Mouse (Mus musculus): Measurements from ENCODE around the gene 6820408C15Rik. TPM values are rescaled to one million over a fixed set of nuclear protein-coding genes. Genes with fewer than 3 reads are reported as not detected.

6820408C15Rik gene
- polyA plus RNA-seq, 1 experiment from 2014 or later = 0.37 TPM

- H3K4me3 ChIP-seq (ENCODE audit: low read length) = no peak overlapping the region
- no peak overlapping the region for H3K9ac ChIP-seq (ENCODE audit: low read depth, low read length)
- H3K9me3 ChIP-seq (ENCODE audit: control insufficient read depth, low read length) = no peaks in the 10 kb centered on the region
- no peak overlapping the region for H3K27ac ChIP-seq (ENCODE audit: low read depth, low read length)
- H3K36me3 ChIP-seq (ENCODE audit: control insufficient read depth, insufficient read depth, low read length) = no peaks in the 10 kb centered on the region
- H3K27me3 ChIP-seq (ENCODE audit: control insufficient read depth, insufficient read depth, low read length) = no peaks in the 10 kb centered on the region
- 30% methylated on average over 3 of the region's 3 CpGs for WGBS
- no peaks in the 10 kb centered on the region for H3K4me1 ChIP-seq (ENCODE audit: control insufficient read depth, insufficient read depth, low read length)
- no peak overlapping the region for H3K4me2 ChIP-seq (replicated peaks; ENCODE audit: low read depth, low read length)
- ATAC-seq (ENCODE audit: low FRiP score, low TSS enrichment) = no peak
Measured at GRCm38 (mm10) chr2:152472434-152472833, 57.0 kb downstream of the 6820408C15Rik start.

- Histone ChIP-seq H3K27me3 (ENCODE audit: control insufficient read depth, insufficient read depth, low read length) (no peaks in the 10 kb centered on the region), H3K27ac (ENCODE audit: low read depth, low read length) (no peak within 1 kb of the TSS), H3K4me3 (ENCODE audit: low read length) (no peak within 1 kb of the TSS), H3K9ac (ENCODE audit: low read depth, low read length) (no peak within 1 kb of the TSS), H3K4me1 (ENCODE audit: control insufficient read depth, insufficient read depth, low read length) (no peaks in the 10 kb centered on the region), H3K36me3 (ENCODE audit: control insufficient read depth, insufficient read depth, low read length) (no peaks in the 10 kb centered on the region), H3K4me2 (replicated peaks; ENCODE audit: low read depth, low read length) (no peak within 1 kb of the TSS), H3K9me3 (ENCODE audit: control insufficient read depth, low read length) (no peaks in the 10 kb centered on the region)
- WGBS = 64% methylated on average over 2 of the region's 2 CpGs
- no peak for ATAC-seq (ENCODE audit: low FRiP score, low TSS enrichment)
Measured at GRCm38 (mm10) chr2:152476763-152477162, 61.4 kb downstream of the 6820408C15Rik start, which contains the start of gene Defb20. Gene Defb20, plus strand, starts transcription at chr2:152477063.

GRCm38 (mm10) chr2:152480881-152481280, 65.5 kb downstream of the 6820408C15Rik start:
- no peak for ATAC-seq (ENCODE audit: low FRiP score, low TSS enrichment)
- WGBS = 89% methylated on average over 3 of the region's 3 CpGs
- Histone ChIP-seq H3K4me1 (ENCODE audit: control insufficient read depth, insufficient read depth, low read length) (no peaks in the 10 kb centered on the region), H3K27me3 (ENCODE audit: control insufficient read depth, insufficient read depth, low read length) (no peaks in the 10 kb centered on the region), H3K36me3 (ENCODE audit: control insufficient read depth, insufficient read depth, low read length) (no peaks in the 10 kb centered on the region), H3K27ac (ENCODE audit: low read depth, low read length) (no peak overlapping the region), H3K4me2 (replicated peaks; ENCODE audit: low read depth, low read length) (no peak overlapping the region), H3K9ac (ENCODE audit: low read depth, low read length) (no peak overlapping the region), H3K4me3 (ENCODE audit: low read length) (no peak overlapping the region), H3K9me3 (ENCODE audit: control insufficient read depth, low read length) (no peaks in the 10 kb centered on the region)

GRCm38 (mm10) chr2:152481726-152482125, 66.3 kb downstream of the 6820408C15Rik start:
- ATAC-seq (ENCODE audit: low FRiP score, low TSS enrichment) = no peak
- H3K4me2 ChIP-seq (replicated peaks; ENCODE audit: low read depth, low read length) = no peak overlapping the region
- H3K36me3 ChIP-seq (ENCODE audit: control insufficient read depth, insufficient read depth, low read length) = no peaks in the 10 kb centered on the region
- no peaks in the 10 kb centered on the region for H3K27me3 ChIP-seq (ENCODE audit: control insufficient read depth, insufficient read depth, low read length)
- H3K9ac ChIP-seq (ENCODE audit: low read depth, low read length) = no peak overlapping the region
- no peaks in the 10 kb centered on the region for H3K4me1 ChIP-seq (ENCODE audit: control insufficient read depth, insufficient read depth, low read length)
- no peaks in the 10 kb centered on the region for H3K9me3 ChIP-seq (ENCODE audit: control insufficient read depth, low read length)
- no peak overlapping the region for H3K4me3 ChIP-seq (ENCODE audit: low read length)
- H3K27ac ChIP-seq (ENCODE audit: low read depth, low read length) = no peak overlapping the region
- 86% methylated on average over 7 of the region's 7 CpGs for WGBS

- Histone ChIP-seq H3K4me1 (ENCODE audit: control insufficient read depth, insufficient read depth, low read length) (no peaks in the 10 kb centered on the region), H3K4me2 (replicated peaks; ENCODE audit: low read depth, low read length) (no peak overlapping the region), H3K4me3 (ENCODE audit: low read length) (no peak overlapping the region), H3K9me3 (ENCODE audit: control insufficient read depth, low read length) (no peaks in the 10 kb centered on the region), H3K36me3 (ENCODE audit: control insufficient read depth, insufficient read depth, low read length) (no peaks in the 10 kb centered on the region), H3K27ac (ENCODE audit: low read depth, low read length) (no peak overlapping the region), H3K27me3 (ENCODE audit: control insufficient read depth, insufficient read depth, low read length) (no peaks in the 10 kb centered on the region), H3K9ac (ENCODE audit: low read depth, low read length) (no peak overlapping the region)
- 86% methylated on average over 2 of the region's 2 CpGs for WGBS
- ATAC-seq (ENCODE audit: low FRiP score, low TSS enrichment) = no peak
Measured at GRCm38 (mm10) chr2:152487024-152487423, 71.6 kb downstream of the 6820408C15Rik start.

GRCm38 (mm10) chr2:152490038-152490437, 74.7 kb downstream of the 6820408C15Rik start, which contains the start of gene Defb22:
Gene Defb22, minus strand, starts transcription at chr2:152490138.
- Histone ChIP-seq H3K9ac (ENCODE audit: low read depth, low read length) (no peak within 1 kb of the TSS), H3K4me1 (ENCODE audit: control insufficient read depth, insufficient read depth, low read length) (no peaks in the 10 kb centered on the region), H3K27me3 (ENCODE audit: control insufficient read depth, insufficient read depth, low read length) (no peaks in the 10 kb centered on the region), H3K4me3 (ENCODE audit: low read length) (no peak within 1 kb of the TSS), H3K9me3 (ENCODE audit: control insufficient read depth, low read length) (no peaks in the 10 kb centered on the region), H3K4me2 (replicated peaks; ENCODE audit: low read depth, low read length) (no peak within 1 kb of the TSS), H3K27ac (ENCODE audit: low read depth, low read length) (no peak within 1 kb of the TSS), H3K36me3 (ENCODE audit: control insufficient read depth, insufficient read depth, low read length) (no peaks in the 10 kb centered on the region)
- ATAC-seq (ENCODE audit: low FRiP score, low TSS enrichment) = no peak

GRCm38 (mm10) chr2:152493151-152493550, 77.8 kb downstream of the 6820408C15Rik start:
- H3K27ac ChIP-seq (ENCODE audit: low read depth, low read length) = no peak overlapping the region
- no peaks in the 10 kb centered on the region for H3K27me3 ChIP-seq (ENCODE audit: control insufficient read depth, insufficient read depth, low read length)
- no peak overlapping the region for H3K4me3 ChIP-seq (ENCODE audit: low read length)
- no peak overlapping the region for H3K4me2 ChIP-seq (replicated peaks; ENCODE audit: low read depth, low read length)
- no peak for ATAC-seq (ENCODE audit: low FRiP score, low TSS enrichment)
- 83% methylated on average over 6 of the region's 6 CpGs for WGBS
- H3K9me3 ChIP-seq (ENCODE audit: control insufficient read depth, low read length) = no peaks in the 10 kb centered on the region
- H3K9ac ChIP-seq (ENCODE audit: low read depth, low read length) = no peak overlapping the region
- H3K36me3 ChIP-seq (ENCODE audit: control insufficient read depth, insufficient read depth, low read length) = no peaks in the 10 kb centered on the region
- no peaks in the 10 kb centered on the region for H3K4me1 ChIP-seq (ENCODE audit: control insufficient read depth, insufficient read depth, low read length)

Other genes with a start within 250 kb of the 6820408C15Rik start
- gene Csnk2a1, start 188.7 kb upstream of the 6820408C15Rik start, polyA plus RNA-seq (2014; fragmentation: Nextera tagmentation; extraction: Ambion mirVana) = 136 and 149 TPM in 2 replicates
- gene Tbc1d20, start 121.8 kb upstream of the 6820408C15Rik start, polyA plus RNA-seq (2014; fragmentation: Nextera tagmentation; extraction: Ambion mirVana) = 19.4 and 37.4 TPM in 2 replicates
- 59.1 and 87.1 TPM in 2 replicates for gene Rbck1, start 82.9 kb upstream of the 6820408C15Rik start, polyA plus RNA-seq (2014; fragmentation: Nextera tagmentation; extraction: Ambion mirVana)
- gene Trib3, start 71.6 kb upstream of the 6820408C15Rik start, polyA plus RNA-seq (2014; fragmentation: Nextera tagmentation; extraction: Ambion mirVana) = 0.57 and 0.61 TPM in 2 replicates
- 1.7 and 2.4 TPM in 2 replicates for gene Nrsn2, start 38.9 kb upstream of the 6820408C15Rik start, polyA plus RNA-seq (2014; fragmentation: Nextera tagmentation; extraction: Ambion mirVana)
- 22.3 and 25.3 TPM in 2 replicates for gene Sox12, start 17.5 kb upstream of the 6820408C15Rik start, polyA plus RNA-seq (2014; fragmentation: Nextera tagmentation; extraction: Ambion mirVana)
- 51.1 and 62.2 TPM in 2 replicates for gene Zcchc3, start 560 bp upstream of the 6820408C15Rik start, polyA plus RNA-seq (2014; fragmentation: Nextera tagmentation; extraction: Ambion mirVana)
- not detected in 2 replicates for gene Defb23, start 49.0 kb downstream of the 6820408C15Rik start, polyA plus RNA-seq (2014; fragmentation: Nextera tagmentation; extraction: Ambion mirVana)
- not detected in 2 replicates for gene Defb20, start 61.5 kb downstream of the 6820408C15Rik start, polyA plus RNA-seq (2014; fragmentation: Nextera tagmentation; extraction: Ambion mirVana)
- not detected in 2 replicates for gene Defb22, start 74.6 kb downstream of the 6820408C15Rik start, polyA plus RNA-seq (2014; fragmentation: Nextera tagmentation; extraction: Ambion mirVana)
- not detected in 2 replicates for gene Defb26, start 96.1 kb downstream of the 6820408C15Rik start, polyA plus RNA-seq (2014; fragmentation: Nextera tagmentation; extraction: Ambion mirVana)
- 0.80 TPM in 1 of 2 replicates, not detected in the other for gene Defb28, start 102.7 kb downstream of the 6820408C15Rik start, polyA plus RNA-seq (2014; fragmentation: Nextera tagmentation; extraction: Ambion mirVana)
- gene Defb29, start 124.5 kb downstream of the 6820408C15Rik start, polyA plus RNA-seq (2014; fragmentation: Nextera tagmentation; extraction: Ambion mirVana) = 0.66 TPM in 1 of 2 replicates, not detected in the other
- not detected in 2 replicates for gene Gm17416, start 153.8 kb downstream of the 6820408C15Rik start, polyA plus RNA-seq (2014; fragmentation: Nextera tagmentation; extraction: Ambion mirVana)
- gene Defb21, start 157.2 kb downstream of the 6820408C15Rik start, polyA plus RNA-seq (2014; fragmentation: Nextera tagmentation; extraction: Ambion mirVana) = not detected in 2 replicates
- not detected in 2 replicates for gene Defb19, start 164.7 kb downstream of the 6820408C15Rik start, polyA plus RNA-seq (2014; fragmentation: Nextera tagmentation; extraction: Ambion mirVana)
- gene Defb45, start 183.8 kb downstream of the 6820408C15Rik start, polyA plus RNA-seq (2014; fragmentation: Nextera tagmentation; extraction: Ambion mirVana) = not detected in 2 replicates
- 1.1 TPM in 2 replicates for gene Defb36, start 188.7 kb downstream of the 6820408C15Rik start, polyA plus RNA-seq (2014; fragmentation: Nextera tagmentation; extraction: Ambion mirVana)
- gene Defb25, start 207.5 kb downstream of the 6820408C15Rik start, polyA plus RNA-seq (2014; fragmentation: Nextera tagmentation; extraction: Ambion mirVana) = 28.2 and 37.2 TPM in 2 replicates
- 46.9 and 61.8 TPM in 2 replicates for gene Rem1, start 211.4 kb downstream of the 6820408C15Rik start, polyA plus RNA-seq (2014; fragmentation: Nextera tagmentation; extraction: Ambion mirVana)